Mouse (Mus musculus) heart, postnatal 14 days (tissue): ENCODE data around the gene Dgkb. TPM values are rescaled to one million over a fixed set of nuclear protein-coding genes. Genes with fewer than 3 reads are reported as not detected.

ENCODE experiments used
- DNase-seq, 2 experiments: peaks; one replicate each; pipeline ENCODE4 v3.0.0; 2021 to 2022
- intact Hi-C: fragments of 180-260 bp; cut with DNase I; formaldehyde crosslinking; loops from one replicate; pipeline ENCODE4 v1.15.1; 2025
- long read RNA-seq, 2 experiments: library from polyadenylated mRNA; stranded (forward); transcript quantifications; one replicate each; pipeline ENCODE4 v2.0.0; 2021
- total RNA-seq, 2 experiments: library from RNA; stranded (reverse); gene quantifications; 2 replicates each; pipeline ENCODE4 v1.2.3; 2021

Gene Dgkb
- total RNA-seq, result 1 to 10 TPM in 1 of 2 experiments, under 1 TPM in 1; 0.80 to 1.6 TPM
- long read RNA-seq, experiment 1, result 0 reads
- long read RNA-seq, experiment 2, result 0 reads

- intact Hi-C loops, result no loop called here
- DNase-seq, result no peak
Measured at GRCm38 (mm10) chr12:37817426-37817825, at the start of gene Dgkb. Gene Dgkb (plus strand): TSS chr12:37817726.

GRCm38 (mm10) chr12:37769844-37770243 is 47.7 kb upstream of the Dgkb start:
- DNase-seq, result no peak
- intact Hi-C loops, result loop anchor here (5.0 to 10.0 kb wide), 2 partner anchors 342 to 1725 kb away; no protein-coding TSS in a partner anchor

GRCm38 (mm10) chr12:37773681-37774357 is 43.7 kb upstream of the Dgkb start:
- DNase-seq, result peak; percentile 6 to 43
- intact Hi-C loops, result loop anchor here (5.0 to 10.0 kb wide), 2 partner anchors 338 to 1721 kb away; no protein-coding TSS in a partner anchor

- intact Hi-C loops, result loop anchor here (5.0 to 10.0 kb wide), 2 partner anchors 338 to 1720 kb away; no protein-coding TSS in a partner anchor
Measured at GRCm38 (mm10) chr12:37774591-37774990, 42.9 kb upstream of the Dgkb start.

GRCm38 (mm10) chr12:37796265-37796928 is 21.1 kb upstream of the Dgkb start:
- intact Hi-C loops, result no loop called here
- DNase-seq, result no peak

More at GRCm38 (mm10) chr12:37774591-37774990, 42.9 kb upstream of the Dgkb start:
- DNase-seq, result no peak

- intact Hi-C loops, result no loop called here
- no peak for DNase-seq
Measured at GRCm38 (mm10) chr12:37814122-37814521, 3.4 kb upstream of the Dgkb start.

GRCm38 (mm10) chr12:37821052-37821810 is 3.7 kb downstream of the Dgkb start:
- peak in 1 of 2 experiments; percentile 1 for DNase-seq
- intact Hi-C loops, result no loop called here

GRCm38 (mm10) chr12:37880042-37881017 is 62.8 kb downstream of the Dgkb start:
- peak; percentile 2 to 20 for DNase-seq
- intact Hi-C loops, result no loop called here

- no peak for DNase-seq
- intact Hi-C loops, result no loop called here
Measured at GRCm38 (mm10) chr12:37881376-37881775, 63.9 kb downstream of the Dgkb start.

- intact Hi-C loops, result no loop called here
- DNase-seq, result no peak
Measured at GRCm38 (mm10) chr12:37882796-37883195, 65.3 kb downstream of the Dgkb start.

- intact Hi-C loops, result no loop called here
- DNase-seq, result no peak
Measured at GRCm38 (mm10) chr12:37883781-37884180, 66.3 kb downstream of the Dgkb start.

GRCm38 (mm10) chr12:37888591-37888990 is 71.1 kb downstream of the Dgkb start:
- DNase-seq, result no peak
- intact Hi-C loops, result no loop called here

GRCm38 (mm10) chr12:37889431-37889830 is 71.9 kb downstream of the Dgkb start:
- no peak for DNase-seq
- intact Hi-C loops, result no loop called here

GRCm38 (mm10) chr12:37891336-37891735 is 73.8 kb downstream of the Dgkb start:
- intact Hi-C loops, result no loop called here
- DNase-seq, result no peak

GRCm38 (mm10) chr12:37942163-37942562 is 124.6 kb downstream of the Dgkb start:
- no peak for DNase-seq
- intact Hi-C loops, result no loop called here

GRCm38 (mm10) chr12:37956193-37956592 is 138.7 kb downstream of the Dgkb start:
- no peak for DNase-seq
- intact Hi-C loops, result no loop called here

- intact Hi-C loops, result no loop called here
Measured at GRCm38 (mm10) chr12:37971482-37971881, 154.0 kb downstream of the Dgkb start.

GRCm38 (mm10) chr12:37978498-37979187 is 161.1 kb downstream of the Dgkb start:
- intact Hi-C loops, result no loop called here
- DNase-seq, result no peak

More at GRCm38 (mm10) chr12:37971482-37971881, 154.0 kb downstream of the Dgkb start:
- DNase-seq, result no peak

GRCm38 (mm10) chr12:37985352-37985751 is 167.8 kb downstream of the Dgkb start:
- no peak for DNase-seq

More at GRCm38 (mm10) chr12:37985352-37985751, 167.8 kb downstream of the Dgkb start:
- intact Hi-C loops, result no loop called here
